Mouse (Mus musculus) MEL (cell line): ENCODE measurements around the gene Nup54. TPM values are rescaled to one million over a fixed set of nuclear protein-coding genes. Genes with fewer than 3 reads are reported as not detected.

Experiments used
- DNase-seq: peaks from one replicate; pipeline ENCODE4 v3.0.0; 2011; ENCODE audit warnings: low read depth, low spot score
- H3K27ac ChIP-seq: 2 replicates; pipeline ENCODE4 v1.5.1; 2012; ENCODE audit warnings: low read depth, mild to moderate bottlenecking, control low read depth, low read length, moderate library complexity; ENCODE audit not compliant: control insufficient read depth
- H3K27me3 ChIP-seq, 2 experiments: fragments of 150-350 bp in 1 of 2; sonication (generic) in 1 of 2; 2 replicates each; pipeline ENCODE4 v1.6.1; 2012; ENCODE audit warnings: low read length in 2 of 2, mild to moderate bottlenecking in 2 of 2, improper control_type of control experiment in 1 of 2, moderate library complexity in 1 of 2; ENCODE audit not compliant: insufficient read depth in 2 of 2, control insufficient read depth in 1 of 2
- H3K36me3 ChIP-seq, 2 experiments: 2 replicates each; pipeline ENCODE4 v1.6.1; 2012 to 2014; ENCODE audit warnings: low read length in 2 of 2, improper control_type of control experiment in 1 of 2, inconsistent platforms in 1 of 2, mild to moderate bottlenecking in 1 of 2; ENCODE audit not compliant: insufficient read depth in 2 of 2, control insufficient read depth in 1 of 2
- H3K4me1 ChIP-seq, 2 experiments: fragments of 150-350 bp in 1 of 2; sonication (generic) in 1 of 2; 2 replicates each; pipeline ENCODE4 v1.6.1; 2012; ENCODE audit warnings: low read length in 2 of 2, improper control_type of control experiment in 1 of 2, mild to moderate bottlenecking in 1 of 2; ENCODE audit not compliant: insufficient read depth in 2 of 2, control insufficient read depth in 1 of 2
- H3K4me3 ChIP-seq, 2 experiments: fragments of 150-350 bp in 1 of 2; sonication (generic) in 1 of 2; 2 replicates each; pipeline ENCODE4 v1.5.1; 2012; ENCODE audit warnings: low read depth in 2 of 2, low read length in 2 of 2, mild to moderate bottlenecking in 2 of 2, moderate library complexity in 2 of 2, control low read depth in 1 of 2, improper control_type of control experiment in 1 of 2; ENCODE audit not compliant: control insufficient read depth in 1 of 2, insufficient read depth in 1 of 2
- H3K79me2 ChIP-seq: 2 replicates; pipeline ENCODE4 v1.6.1; 2012; ENCODE audit warnings: mild to moderate bottlenecking, low read length, moderate library complexity; ENCODE audit not compliant: control insufficient read depth, poor library complexity, insufficient read depth
- H3K9ac ChIP-seq: 2 replicates; pipeline ENCODE4 v1.6.1; 2012; ENCODE audit warnings: low read depth, mild to moderate bottlenecking, control low read depth, low read length, moderate library complexity; ENCODE audit not compliant: control insufficient read depth, poor library complexity, severe bottlenecking
- H3K9me3 ChIP-seq: fragments of 150-350 bp; sonication (generic); replicated peaks from 2 replicates; pipeline ENCODE4 v1.6.1; 2012; ENCODE audit warnings: mild to moderate bottlenecking, low read length, improper control_type of control experiment, moderate library complexity; ENCODE audit not compliant: insufficient read depth
- BHLHE40 ChIP-seq: IDR thresholded peaks from 2 replicates; pipeline ENCODE4 v1.6.1; 2012; ENCODE audit warnings: low read depth, mild to moderate bottlenecking, inconsistent platforms, low read length, improper control_type of control experiment, borderline replicate concordance
- E2F4 ChIP-seq: IDR thresholded peaks from 2 replicates; pipeline ENCODE4 v1.6.1; 2011; ENCODE audit warnings: low read depth, low read length, improper control_type of control experiment, borderline replicate concordance
- ELF1 ChIP-seq: IDR thresholded peaks from 2 replicates; pipeline ENCODE4 v1.6.1; 2014; ENCODE audit warnings: low read depth, mild to moderate bottlenecking, inconsistent platforms, low read length, improper control_type of control experiment, moderate library complexity
- ETS1 ChIP-seq: IDR thresholded peaks from 2 replicates; pipeline ENCODE4 v1.6.1; 2012; ENCODE audit warnings: low read depth, mild to moderate bottlenecking, inconsistent platforms, low read length, improper control_type of control experiment, moderate library complexity
- GABPA ChIP-seq: IDR thresholded peaks from 2 replicates; pipeline ENCODE4 v1.6.1; 2012; ENCODE audit warnings: low read depth, mild to moderate bottlenecking, inconsistent platforms, low read length, improper control_type of control experiment, moderate library complexity
- GATA1 ChIP-seq: IDR thresholded peaks from 2 replicates; pipeline ENCODE4 v1.6.1; 2011; ENCODE audit warnings: low read depth, low read length, improper control_type of control experiment
- KAT2A ChIP-seq: conservative IDR thresholded peaks from 2 replicates; pipeline ENCODE4 v1.6.1; 2012; ENCODE audit warnings: low read depth, low read length, improper control_type of control experiment, inconsistent platforms
- MAFK ChIP-seq: IDR thresholded peaks from 2 replicates; pipeline ENCODE4 v1.6.1; 2011; ENCODE audit warnings: low read depth, mild to moderate bottlenecking, low read length, improper control_type of control experiment, borderline replicate concordance
- MAX ChIP-seq: IDR thresholded peaks from 2 replicates; pipeline ENCODE4 v1.6.1; 2011; ENCODE audit warnings: low read length, improper control_type of control experiment
- MXI1 ChIP-seq: IDR thresholded peaks from 2 replicates; pipeline ENCODE4 v1.6.1; 2011; ENCODE audit warnings: mild to moderate bottlenecking, low read depth, low read length, improper control_type of control experiment
- MYB ChIP-seq: IDR thresholded peaks from 2 replicates; pipeline ENCODE4 v1.6.1; 2011; ENCODE audit warnings: mild to moderate bottlenecking, low read depth, low read length, improper control_type of control experiment
- MYC ChIP-seq: IDR thresholded peaks from 2 replicates; pipeline ENCODE4 v1.6.1; 2011; ENCODE audit warnings: low read depth, mild to moderate bottlenecking, low read length, improper control_type of control experiment, moderate library complexity
- NELFE ChIP-seq: IDR thresholded peaks from 2 replicates; pipeline ENCODE4 v1.6.1; 2011; ENCODE audit warnings: low read depth, low read length, improper control_type of control experiment
- NRF1 ChIP-seq: IDR thresholded peaks from 2 replicates; pipeline ENCODE4 v1.6.1; 2014; ENCODE audit warnings: low read depth, mild to moderate bottlenecking, inconsistent platforms, low read length, improper control_type of control experiment, moderate library complexity; ENCODE audit not compliant: poor library complexity, insufficient read depth, severe bottlenecking
- POLR2AphosphoS2 ChIP-seq: IDR thresholded peaks from 2 replicates; pipeline ENCODE4 v1.6.1; 2011; ENCODE audit warnings: low read length, improper control_type of control experiment
- RAD21 ChIP-seq: IDR thresholded peaks from 2 replicates; pipeline ENCODE4 v1.6.1; 2011; ENCODE audit warnings: mild to moderate bottlenecking, low read depth, low read length, improper control_type of control experiment
- RCOR1 ChIP-seq: IDR thresholded peaks from 2 replicates; pipeline ENCODE4 v1.6.1; 2012; ENCODE audit warnings: low read depth, mild to moderate bottlenecking, inconsistent platforms, low read length, improper control_type of control experiment
- SIN3A ChIP-seq: IDR thresholded peaks from 2 replicates; pipeline ENCODE4 v1.6.1; 2012; ENCODE audit warnings: low read length, improper control_type of control experiment, inconsistent platforms
- TAL1 ChIP-seq: IDR thresholded peaks from 2 replicates; pipeline ENCODE4 v1.6.1; 2012; ENCODE audit warnings: mild to moderate bottlenecking, inconsistent platforms, low read length, moderate library complexity, mixed read lengths
- TBP ChIP-seq: IDR thresholded peaks from 2 replicates; pipeline ENCODE4 v1.8.0; 2011; ENCODE audit warnings: low read depth, low read length, improper control_type of control experiment
- UBTF ChIP-seq: IDR thresholded peaks from 2 replicates; pipeline ENCODE4 v1.6.1; 2012; ENCODE audit warnings: low read depth, mild to moderate bottlenecking, inconsistent platforms, low read length, improper control_type of control experiment, moderate library complexity, borderline replicate concordance; ENCODE audit not compliant: insufficient read depth
- USF1 ChIP-seq: IDR thresholded peaks from 2 replicates; pipeline ENCODE4 v1.6.1; 2014; ENCODE audit warnings: low read depth, mild to moderate bottlenecking, inconsistent platforms, low read length, improper control_type of control experiment, moderate library complexity
- USF2 ChIP-seq, 2 experiments: IDR thresholded peaks; 2 replicates each; pipeline ENCODE4 v1.6.1; 2011 to 2012; ENCODE audit warnings: improper control_type of control experiment in 2 of 2, low read length in 2 of 2, borderline replicate concordance in 1 of 2, inconsistent platforms in 1 of 2, low read depth in 1 of 2, mild to moderate bottlenecking in 1 of 2; ENCODE audit not compliant: insufficient read depth in 1 of 2
- ZMIZ1 ChIP-seq: IDR thresholded peaks from 2 replicates; pipeline ENCODE4 v1.6.1; 2012; ENCODE audit warnings: low read depth, mild to moderate bottlenecking, inconsistent platforms, low read length, improper control_type of control experiment, moderate library complexity
- ZNF384 ChIP-seq: IDR thresholded peaks from 2 replicates; pipeline ENCODE4 v1.6.1; 2012; ENCODE audit warnings: low read depth, mild to moderate bottlenecking, inconsistent platforms, low read length, improper control_type of control experiment
- polyA plus RNA-seq, 2 experiments: library from polyadenylated mRNA; stranded (reverse) in 1 of 2; unstranded in 1 of 2; fragments of >175 nt in 1 of 2; fragments of >200 nt in 1 of 2; gene quantifications; 2 replicates each; pipeline versions ENCODE4 v1.2.1 to v1.2.4; 2012; ENCODE audit warnings: low replicate concordance in 2 of 2, low read depth in 1 of 2; ENCODE audit not compliant: insufficient read length in 2 of 2, insufficient read depth in 1 of 2, missing spikeins in 1 of 2
- total RNA-seq: library from RNA; depleted of rRNA; stranded (reverse); fragments of 300-350 nt; gene quantifications from 2 replicates; pipeline ENCODE4 v1.2.3, GENCODE M21; 2012

Nup54 gene
- total and polyA plus RNA-seq, 3 experiments: 67.5 to 106 TPM; not detected in 1

- Histone ChIP-seq H3K4me1 (no peaks in the 10 kb centered on the region), H3K36me3 (peaks cover 0 to under 1% of the 10 kb centered on the region in 2 experiments; a peak in 1 of 4 replicates), H3K9ac (no peak overlapping the region), H3K9me3 (no peaks in the 10 kb centered on the region), H3K27me3 (no peaks in the 10 kb centered on the region), H3K27ac (no peak overlapping the region), H3K4me3 (no peak overlapping the region), H3K79me2 (no peaks in the 10 kb centered on the region)
- no peak for DNase-seq
- TF ChIP-seq RCOR1 (no peak), SIN3A (no peak), TAL1 (no peak), NELFE (no peak), POLR2AphosphoS2 (no peak), ZMIZ1 (no peak), NRF1 (no peak), MAX (no peak), ETS1 (no peak), MYC (no peak), RAD21 (no peak), TBP (no peak), UBTF (no peak), USF1 (no peak), GATA1 (no peak), MAFK (no peak), E2F4 (no peak), MYB (no peak), GABPA (no peak)
Observed at GRCm38 (mm10) chr5:92446736-92447135, 11.7 kb upstream of the Nup54 start.

GRCm38 (mm10) chr5:92445016-92445415, 10.0 kb upstream of the Nup54 start:
- Histone ChIP-seq H3K36me3 (no peaks in the 10 kb centered on the region), H3K9ac (no peak overlapping the region), H3K27ac (no peak overlapping the region), H3K9me3 (no peaks in the 10 kb centered on the region), H3K79me2 (no peaks in the 10 kb centered on the region), H3K4me1 (no peaks in the 10 kb centered on the region), H3K4me3 (no peak overlapping the region), H3K27me3 (no peaks in the 10 kb centered on the region)
- no peak for DNase-seq
- TF ChIP-seq MXI1: no peak
- no peak for TF ChIP-seq BHLHE40
- TF ChIP-seq KAT2A: no peak
- TF ChIP-seq ELF1: no peak
- TF ChIP-seq USF2 (IDR thresholded peaks at IDR 0.05; ENCODE audit: borderline replicate concordance in 1 of 2, insufficient read depth in 1 of 2, low read depth in 1 of 2, low read length in 2 of 2): no peak
- no peak for TF ChIP-seq NELFE
- TF ChIP-seq GATA1: no peak
- no peak for TF ChIP-seq ZMIZ1
- TF ChIP-seq TAL1: no peak
- no peak for TF ChIP-seq UBTF
- no peak for TF ChIP-seq MYB
- no peak for TF ChIP-seq ZNF384
